Mouse (Mus musculus) cerebellum, postnatal 14 days (tissue): ENCODE data around the gene Klhdc8a.
"Not testable (repeated sequence)": the region's sequence is repeated elsewhere in the genome, so short reads cannot be mapped to it uniquely, and the experiment has no call there.

Experiments
- DNase-seq, 2 experiments: peaks; one replicate each; pipeline ENCODE4 v3.0.0; 2021; ENCODE audit warnings: mixed read lengths in 2 of 2

Klhdc8a gene

GRCm38 (mm10) chr1:132346134-132346851 is 47.9 kb downstream of the Klhdc8a start:
- no peak for DNase-seq

GRCm38 (mm10) chr1:132346951-132347350 is 48.5 kb downstream of the Klhdc8a start:
- no peak for DNase-seq

- DNase-seq: no peak
These were observed 50.0 kb downstream of the Klhdc8a start for GRCm38 (mm10) chr1:132348401-132348800.

- not testable (repeated sequence) for DNase-seq
These were observed 50.6 kb downstream of the Klhdc8a start for GRCm38 (mm10) chr1:132349049-132349448.

GRCm38 (mm10) chr1:132349601-132350000 is 51.2 kb downstream of the Klhdc8a start:
- DNase-seq: not testable (repeated sequence)

- DNase-seq: no peak
These were observed 52.6 kb downstream of the Klhdc8a start for GRCm38 (mm10) chr1:132351058-132351457.

- DNase-seq: no peak
These were observed 55.0 kb downstream of the Klhdc8a start for GRCm38 (mm10) chr1:132353389-132353788.

- DNase-seq: no peak
These were observed 55.8 kb downstream of the Klhdc8a start for GRCm38 (mm10) chr1:132354234-132354633.

GRCm38 (mm10) chr1:132355162-132355601 is 56.8 kb downstream of the Klhdc8a start:
- peak in 1 of 2 experiments; percentile 37 for DNase-seq

GRCm38 (mm10) chr1:132355841-132356242 is 57.4 kb downstream of the Klhdc8a start:
- peak; percentile 92 to 95 for DNase-seq

GRCm38 (mm10) chr1:132356841-132357240 is 58.4 kb downstream of the Klhdc8a start:
- DNase-seq: no peak
